Mouse (Mus musculus): ENCODE results near the gene Hhipl1. TPM values are rescaled to one million over a fixed set of nuclear protein-coding genes. Genes with fewer than 3 reads are reported as not detected.

The Hhipl1 gene
- polyA plus RNA-seq (2014; fragmentation: Illumina TruSeq; extraction: RNeasy Lipid Tissue Mini Kit (QIAGEN cat#74804)): 0.14 TPM

DNA sequence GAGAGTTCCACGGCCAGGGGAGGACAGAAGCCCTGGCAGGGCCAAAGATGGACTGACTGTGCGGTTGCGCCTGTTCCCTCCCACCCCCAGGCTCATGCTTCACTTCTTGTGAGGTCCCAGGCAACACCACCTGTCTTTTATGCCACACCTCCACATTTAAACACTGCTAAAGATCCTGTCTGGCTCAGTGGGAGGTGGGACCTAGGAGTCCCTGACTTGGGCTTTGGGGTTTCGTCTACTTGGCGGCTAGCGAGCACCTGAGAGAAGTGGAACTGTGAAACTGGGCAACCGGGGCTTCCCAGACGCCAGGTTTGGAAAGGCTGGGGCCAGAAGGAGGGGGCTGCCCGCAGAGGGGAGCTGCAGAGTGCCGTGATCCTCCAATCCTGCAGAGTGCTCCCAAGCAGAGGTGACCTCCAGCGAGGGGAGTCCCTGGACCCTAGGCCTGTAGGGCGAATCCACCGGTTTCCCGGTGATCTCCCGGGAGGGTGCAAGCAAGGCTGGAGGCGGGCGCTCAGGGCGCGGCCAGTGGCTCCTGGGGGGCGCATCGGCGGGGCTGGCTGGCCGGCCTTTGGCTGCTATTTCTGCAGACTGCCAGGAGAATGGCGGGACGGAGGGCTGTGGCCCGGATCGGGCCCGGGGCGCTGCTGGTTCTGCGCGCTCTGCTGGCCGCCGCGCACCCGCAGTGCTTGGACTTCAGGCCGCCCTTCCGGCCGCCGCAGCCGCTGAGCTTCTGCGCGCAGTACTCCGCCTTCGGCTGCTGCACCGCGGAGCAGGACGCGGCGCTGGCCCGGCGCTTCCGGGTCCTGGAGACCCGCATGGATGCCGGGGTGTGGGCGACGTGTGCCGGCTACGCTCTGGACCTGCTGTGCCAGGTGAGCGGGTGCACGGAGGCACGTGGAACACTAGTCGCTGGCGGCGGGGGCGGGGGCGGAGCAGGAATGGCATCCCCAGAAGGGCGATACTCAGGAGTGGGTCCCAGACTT is at the start of gene Hhipl1:
Gene Hhipl1 (plus strand): TSS at position 459 of the 983 bp plus-strand sequence.

DNA sequence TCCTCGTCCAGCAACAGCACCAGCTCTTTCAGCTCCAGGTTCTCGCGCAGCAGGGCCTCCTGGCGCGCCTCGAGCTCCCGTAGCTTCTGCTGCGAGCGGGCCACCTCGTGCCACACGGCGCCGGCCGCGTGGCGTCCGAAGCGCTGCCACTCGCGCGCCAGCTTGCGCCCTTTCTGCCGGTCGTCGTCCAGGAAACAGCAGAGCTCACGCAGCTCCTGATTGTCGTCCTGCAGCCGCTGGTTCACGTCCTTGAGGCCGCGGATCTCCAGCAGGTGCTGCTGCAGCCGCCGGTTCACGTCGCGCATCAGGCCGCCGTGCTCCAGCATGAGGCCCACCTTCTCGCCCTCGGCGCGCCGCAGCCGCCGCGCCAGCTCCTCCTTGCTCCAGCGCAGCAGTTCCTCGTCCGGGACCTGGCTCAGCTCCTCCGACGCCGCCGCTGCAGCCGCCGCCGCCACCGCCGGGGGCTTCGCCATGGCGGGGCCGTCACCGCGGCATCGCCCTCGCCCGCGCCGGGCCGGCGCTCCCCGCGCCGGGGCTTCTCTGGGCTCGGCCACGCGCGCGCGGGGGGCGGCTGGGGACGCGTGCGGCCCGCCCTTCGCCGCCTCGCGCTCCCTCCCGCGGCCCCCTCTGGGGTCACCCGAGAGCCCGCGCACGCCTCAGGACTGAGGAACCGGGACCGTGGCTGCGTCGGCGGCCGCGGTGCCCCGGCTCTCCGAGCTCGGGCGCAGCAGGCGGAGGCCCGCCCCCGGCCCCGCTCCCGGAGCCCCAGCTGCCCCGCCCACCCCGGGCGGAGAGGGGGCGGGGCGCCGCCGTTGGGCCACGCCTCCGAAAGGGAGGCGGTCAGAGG is 31.2 kb upstream of the Hhipl1 start, which contains the start of gene Ccdc85c:
Gene Ccdc85c (minus strand): TSS at position 765 of the 847 bp plus-strand sequence.

DNA sequence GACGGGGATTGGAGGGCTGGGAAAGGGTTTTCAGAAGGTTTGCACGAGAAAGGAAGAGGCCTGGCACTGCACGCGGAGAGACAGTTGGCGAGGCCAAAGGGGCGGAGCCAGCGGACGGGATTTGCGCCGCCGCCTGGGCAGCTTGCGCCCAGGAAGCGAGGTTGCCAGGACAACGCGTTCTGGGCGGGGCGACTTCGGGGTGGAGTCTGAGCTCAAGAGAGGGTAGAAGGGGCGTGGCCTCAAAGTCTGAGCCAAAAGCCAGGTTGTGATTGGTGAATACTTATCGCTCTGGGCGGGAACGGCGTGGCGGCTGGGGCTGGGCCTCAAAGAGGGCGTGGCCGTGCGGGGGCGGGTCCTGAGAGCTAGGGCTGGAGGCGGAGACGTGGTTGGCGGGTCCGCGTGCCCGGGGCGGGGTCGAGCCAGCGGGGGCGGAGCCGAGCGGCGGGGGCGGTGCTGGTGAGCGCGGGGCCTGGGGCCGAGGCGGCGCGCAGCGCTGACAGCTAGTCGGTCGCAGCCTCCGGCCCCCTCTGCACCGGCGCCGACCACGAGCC is 27.9 kb downstream of the Hhipl1 start, which contains the start of gene Cyp46a1:
Gene Cyp46a1 (plus strand): TSS at position 487 of the 551 bp plus-strand sequence.

DNA sequence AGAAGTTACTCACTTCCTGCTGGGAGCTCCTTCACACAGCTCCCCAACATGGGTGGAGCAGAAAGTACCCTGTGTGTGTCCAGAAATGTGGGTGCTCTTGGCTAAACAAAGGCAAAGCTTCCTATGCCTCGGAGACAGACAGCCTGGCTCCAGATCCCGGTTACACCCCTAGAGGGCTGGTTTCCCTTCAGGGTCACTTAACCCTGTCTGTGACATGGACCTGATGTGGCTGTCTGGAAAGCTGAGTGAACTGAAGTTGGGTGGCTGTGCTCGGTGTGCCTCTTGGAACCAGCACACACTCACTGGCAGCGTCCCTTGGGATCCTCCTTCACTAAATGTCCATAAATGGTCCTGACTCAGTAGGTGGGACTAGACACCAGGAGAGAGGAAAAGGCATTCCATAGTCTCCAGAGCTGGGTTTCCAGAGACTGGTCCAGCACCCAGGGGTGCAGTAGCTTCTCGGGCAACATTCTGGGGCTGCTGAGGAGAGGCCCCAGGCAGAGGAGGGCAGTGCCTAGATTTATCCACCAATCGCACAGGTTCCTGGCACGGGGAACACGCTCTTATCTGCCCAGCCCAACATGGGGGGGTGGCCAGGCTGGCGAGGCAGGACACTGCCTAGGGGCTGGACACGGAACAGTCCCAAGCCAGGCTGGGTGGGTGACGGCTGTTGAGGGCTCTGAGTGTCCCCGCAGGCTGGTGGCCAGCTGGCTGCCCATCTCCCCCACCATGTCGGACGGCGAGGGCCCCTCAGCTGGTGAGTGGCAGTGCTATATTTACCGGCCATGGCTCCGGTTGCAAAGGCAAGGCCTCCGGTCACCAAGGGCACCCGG is 64.7 kb downstream of the Hhipl1 start, which contains the start of gene Eml1:
Gene Eml1 (plus strand): TSS at position 362 of the 833 bp plus-strand sequence.

Other genes starting within 250 kb of the Hhipl1 start
- gene Setd3, start 127.0 kb upstream of the Hhipl1 start, polyA plus RNA-seq (2014; fragmentation: Illumina TruSeq; extraction: RNeasy Lipid Tissue Mini Kit (QIAGEN cat#74804)): 123 TPM
- 40.2 TPM for gene Ccnk, start 126.7 kb upstream of the Hhipl1 start, polyA plus RNA-seq (2014; fragmentation: Illumina TruSeq; extraction: RNeasy Lipid Tissue Mini Kit (QIAGEN cat#74804))
- 0.80 TPM for gene Ccdc85c, start 30.8 kb upstream of the Hhipl1 start, polyA plus RNA-seq (2014; fragmentation: Illumina TruSeq; extraction: RNeasy Lipid Tissue Mini Kit (QIAGEN cat#74804))
- gene Cyp46a1, start 28.1 kb downstream of the Hhipl1 start, polyA plus RNA-seq (2014; fragmentation: Illumina TruSeq; extraction: RNeasy Lipid Tissue Mini Kit (QIAGEN cat#74804)): not detected
- 33.8 TPM for gene Eml1, start 64.7 kb downstream of the Hhipl1 start, polyA plus RNA-seq (2014; fragmentation: Illumina TruSeq; extraction: RNeasy Lipid Tissue Mini Kit (QIAGEN cat#74804))
- gene Evl, start 248.4 kb downstream of the Hhipl1 start, polyA plus RNA-seq (2014; fragmentation: Illumina TruSeq; extraction: RNeasy Lipid Tissue Mini Kit (QIAGEN cat#74804)): 135 TPM